Mouse (Mus musculus): ENCODE data around the gene Gast.
A peak's percentile ranks its signal among the peaks of the same experiment; 100 is the strongest.

Gene Gast

GRCm38 (mm10) chr11:100362979-100363562, 28.9 kb downstream of the Gast start:
- peak; percentile 66 to 68 for DNase-seq

GRCm38 (mm10) chr11:100369145-100369544, 34.9 kb downstream of the Gast start:
- DNase-seq: no peak

- DNase-seq: no peak
These were observed 35.6 kb downstream of the Gast start for GRCm38 (mm10) chr11:100369822-100370221.

- DNase-seq: no peak
These were observed 37.9 kb downstream of the Gast start for GRCm38 (mm10) chr11:100371981-100372558.

GRCm38 (mm10) chr11:100375127-100375526, 40.9 kb downstream of the Gast start:
- no peak for DNase-seq

GRCm38 (mm10) chr11:100376005-100376404, 41.8 kb downstream of the Gast start:
- DNase-seq: no peak

GRCm38 (mm10) chr11:100376746-100377389, 42.7 kb downstream of the Gast start:
- no peak for DNase-seq

GRCm38 (mm10) chr11:100377989-100378388, 43.8 kb downstream of the Gast start:
- no peak for DNase-seq

GRCm38 (mm10) chr11:100378446-100378845, 44.2 kb downstream of the Gast start:
- no peak for DNase-seq

GRCm38 (mm10) chr11:100379311-100379710, 45.1 kb downstream of the Gast start:
- no peak for DNase-seq

- no peak for DNase-seq
These were observed 48.5 kb downstream of the Gast start for GRCm38 (mm10) chr11:100382682-100383081.

GRCm38 (mm10) chr11:100385016-100385415, 50.8 kb downstream of the Gast start:
- no peak for DNase-seq

GRCm38 (mm10) chr11:100386586-100386985, 52.4 kb downstream of the Gast start:
- DNase-seq: peak in 1 of 2 experiments; percentile 24

Data from B cell, adult 2 months (primary cell).